Mouse (Mus musculus) cortical plate, adult 2 months (tissue): ENCODE data around the gene Tspan4.

Source experiments
- CTCF ChIP-seq: fragments of 200-500 bp; IDR thresholded peaks from 2 replicates; pipeline ENCODE4 v1.5.1; 2011; ENCODE audit warnings: mild to moderate bottlenecking, control low read depth, low read length; ENCODE audit not compliant: insufficient read depth; ENCODE audit errors: extremely low read depth
- POLR2A ChIP-seq: fragments of 200-500 bp; IDR thresholded peaks from 2 replicates; pipeline ENCODE4 v1.6.1; 2011; ENCODE audit warnings: mild to moderate bottlenecking, low read length, control low read depth; ENCODE audit not compliant: insufficient read depth; ENCODE audit errors: extremely low read depth

DNA sequence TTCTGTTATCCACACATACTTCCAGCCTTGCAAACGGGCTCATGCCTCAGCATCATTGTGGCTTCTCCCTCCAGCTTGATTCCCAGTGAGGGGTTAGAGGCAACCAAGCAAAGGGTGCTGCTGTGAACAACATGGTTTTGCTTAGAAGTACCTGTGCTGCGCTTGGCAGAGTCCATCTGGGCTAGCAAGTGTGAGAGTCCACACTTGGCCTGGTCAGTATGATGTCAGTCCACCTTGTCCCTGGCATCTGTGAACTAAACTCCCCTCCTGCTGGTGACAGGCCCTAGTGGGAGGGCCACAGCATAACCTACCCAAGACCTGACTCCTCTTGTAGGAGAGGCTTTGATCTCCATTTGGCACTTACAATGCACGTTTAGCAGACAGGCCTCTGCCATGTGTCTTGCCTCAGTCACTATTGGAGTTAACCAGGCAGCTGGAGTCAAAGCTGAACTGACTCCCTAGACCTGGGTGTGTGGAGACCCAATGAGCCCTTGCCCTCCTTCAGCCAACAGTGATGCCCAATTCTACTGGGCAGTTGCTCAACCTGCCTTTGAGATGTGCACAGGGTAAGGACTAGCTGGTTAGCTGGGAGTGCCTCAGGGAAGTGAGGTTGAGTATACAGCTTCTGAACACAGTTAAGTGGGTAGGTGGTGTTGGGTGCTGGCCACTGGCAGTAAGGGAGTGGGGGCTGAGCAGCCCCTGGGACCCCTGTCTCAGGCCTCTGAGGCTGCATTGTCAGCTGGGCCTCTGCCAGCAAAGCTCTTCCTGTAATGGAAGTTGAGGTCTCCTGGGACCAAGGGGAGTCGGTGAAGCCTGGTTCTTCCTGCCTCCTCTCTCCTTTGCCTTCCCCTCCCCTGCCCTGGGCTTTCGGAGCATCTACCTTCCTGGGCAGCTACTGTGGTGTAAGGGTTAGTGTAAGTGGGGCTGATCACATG, 9.4 kb downstream of the Tspan4 start:
- TF ChIP-seq POLR2A (no peak), CTCF (no peak)
